Comparison of ENCODE assay signal across 27 mouse cellular contexts in the genomic region with DNA sequence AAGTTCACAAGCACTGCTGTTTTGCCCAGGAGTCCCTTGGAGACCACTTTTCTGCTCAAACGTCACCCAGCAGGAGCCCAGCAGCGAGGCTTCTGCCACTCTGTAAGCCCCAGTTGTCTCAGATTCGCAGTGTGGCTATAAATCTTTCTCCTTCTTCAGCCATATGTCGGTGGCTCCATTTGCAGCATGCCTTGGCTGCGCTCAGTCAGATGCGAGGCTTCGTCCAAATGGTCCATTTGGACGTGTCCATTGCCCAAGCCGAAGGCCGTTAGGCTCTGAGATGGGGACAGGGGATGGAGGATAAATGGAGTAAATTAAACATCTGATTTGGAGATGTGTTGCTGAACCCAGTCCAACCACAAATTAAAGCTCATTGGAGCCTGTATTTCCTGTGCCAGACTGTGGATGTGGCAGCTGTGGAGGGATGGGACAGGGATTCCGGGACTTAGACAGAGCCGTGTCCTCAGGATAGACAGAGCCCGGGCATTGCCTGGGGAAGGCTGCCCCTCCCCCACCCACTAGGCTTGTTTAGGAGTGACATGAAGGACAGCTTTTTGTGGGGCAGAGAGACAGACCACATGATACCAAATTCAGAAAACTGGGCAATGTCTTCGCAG.
A peak's percentile ranks its signal among the peaks of the same experiment; 100 is the strongest.
DNase-seq lines count a peak whose midpoint lies in the region; ATAC-seq and TF ChIP-seq lines count a peak whose summit lies in the region.
"Had no signal": no experiment of that assay in that cellular context is flagged by ENCODE, and none has a peak within 500 bp of the region (broad histone marks: within the 10 kb centered on the region; RNA-seq: fewer than 3 reads in every experiment).

No protein-coding gene starts in this region.

- H3K9ac ChIP-seq in hindbrain, embryonic 15.5 days, result no peak overlapping the region
- no peak overlapping the region for H3K9ac ChIP-seq in hindbrain, embryonic 12.5 days
- no peak overlapping the region for H3K9ac ChIP-seq in neural tube, embryonic 14.5 days (replicated peaks; ENCODE audit: low read depth, low read length)
- H3K9ac ChIP-seq: embryonic facial prominence, embryonic 15.5 days; heart, embryonic 12.5 days; limb, embryonic 13.5 days; liver, embryonic 12.5 days had no signal

- H3K4me2 ChIP-seq in hindbrain, embryonic 15.5 days, result no peak overlapping the region
- no peak overlapping the region for H3K4me2 ChIP-seq in hindbrain, embryonic 12.5 days (replicated peaks)
- H3K4me2 ChIP-seq in neural tube, embryonic 14.5 days (ENCODE audit: low read depth, low read length), result no peak overlapping the region
- H3K4me2 ChIP-seq: embryonic facial prominence, embryonic 15.5 days; heart, embryonic 12.5 days; limb, embryonic 13.5 days; liver, embryonic 12.5 days; midbrain, embryonic 11.5 days had no signal

- no peak for TF ChIP-seq CTCF in brain, embryonic 14.5 days (IDR thresholded peaks at IDR 0.05; ENCODE audit: borderline replicate concordance, extremely low read depth, insufficient read depth, insufficient read length)

- 59% methylated on average over 14 of the region's 14 CpGs for WGBS in hindbrain, embryonic 15.5 days
- 75% methylated on average over 14 of the region's 14 CpGs for WGBS in hindbrain, embryonic 12.5 days
- WGBS in neural tube, embryonic 14.5 days, result 35% methylated on average over 14 of the region's 14 CpGs

- peak; percentile 45 for DNase-seq in left cerebral cortex, postnatal 4 days
- no peak for DNase-seq in left cerebral cortex, postnatal 36 days (ENCODE audit: low spot score in 2 of 2)
- peak; percentile 34 for DNase-seq in brain, embryonic 14.5 days (ENCODE audit: low read depth)
- no peak for DNase-seq in adrenal gland, postnatal 10 days
- DNase-seq: adrenal gland, adult 2 months; B cell, adult 2 months; cerebellum, adult 8-10 months; gastrocnemius, postnatal 14 days; heart, adult 18-20 months; heart, postnatal 10 days; kidney, adult 11 months; lung, adult 18-20 months; lung, postnatal 10 days; retina, postnatal 1 day; spleen, adult 18-20 months; thymus, postnatal 14 days had no signal

- H3K27ac ChIP-seq in hindbrain, embryonic 15.5 days (replicated peaks), result no peak overlapping the region
- no peak overlapping the region for H3K27ac ChIP-seq in hindbrain, embryonic 12.5 days
- H3K27ac ChIP-seq in neural tube, embryonic 14.5 days (ENCODE audit: low read depth, low read length), result no peak overlapping the region
- H3K27ac ChIP-seq: embryonic facial prominence, embryonic 15.5 days; limb, embryonic 13.5 days; liver, embryonic 12.5 days had no signal

- H3K4me1 ChIP-seq in hindbrain, embryonic 15.5 days (replicated peaks), result peaks cover 10% of the 10 kb centered on the region
- H3K4me1 ChIP-seq in hindbrain, embryonic 12.5 days, result no peaks in the 10 kb centered on the region
- 0 out of 2 replicates have a peak, but pooled peaks cover 5% of the 10 kb centered on the region for H3K4me1 ChIP-seq in neural tube, embryonic 14.5 days (ENCODE audit: control insufficient read depth, insufficient read depth, low read length)
- H3K4me1 ChIP-seq: heart, embryonic 12.5 days; liver, embryonic 12.5 days had no signal

- no peak overlapping the region for H3K4me3 ChIP-seq in hindbrain, embryonic 15.5 days
- H3K4me3 ChIP-seq in hindbrain, embryonic 12.5 days, result no peak overlapping the region
- no peak overlapping the region for H3K4me3 ChIP-seq in neural tube, embryonic 14.5 days (ENCODE audit: low read depth, low read length)
- H3K4me3 ChIP-seq: embryonic facial prominence, embryonic 15.5 days; heart, embryonic 12.5 days; limb, embryonic 13.5 days; liver, embryonic 12.5 days had no signal

- H3K27me3 ChIP-seq in hindbrain, embryonic 15.5 days, result no peaks in the 10 kb centered on the region
- no peaks in the 10 kb centered on the region for H3K27me3 ChIP-seq in hindbrain, embryonic 12.5 days
- H3K27me3 ChIP-seq in neural tube, embryonic 14.5 days (ENCODE audit: control insufficient read depth, insufficient read depth, low read length), result no peaks in the 10 kb centered on the region
- H3K27me3 ChIP-seq: CH12.LX; embryonic facial prominence, embryonic 15.5 days; heart, embryonic 12.5 days; limb, embryonic 13.5 days; liver, embryonic 12.5 days had no signal

- no peaks in the 10 kb centered on the region for H3K36me3 ChIP-seq in hindbrain, embryonic 15.5 days
- no peaks in the 10 kb centered on the region for H3K36me3 ChIP-seq in hindbrain, embryonic 12.5 days
- no peaks in the 10 kb centered on the region for H3K36me3 ChIP-seq in neural tube, embryonic 14.5 days (ENCODE audit: control insufficient read depth, insufficient read depth, low read length)
- H3K36me3 ChIP-seq: embryonic facial prominence, embryonic 15.5 days; G1E; heart, embryonic 12.5 days; limb, embryonic 13.5 days; liver, embryonic 12.5 days had no signal

- TF ChIP-seq POLR2A in brain, embryonic 14.5 days (IDR thresholded peaks at IDR 0.05; ENCODE audit: borderline replicate concordance, extremely low read depth, insufficient read depth, insufficient read length, poor library complexity, severe bottlenecking), result no peak

- no peaks in the 10 kb centered on the region for H3K9me3 ChIP-seq in hindbrain, embryonic 15.5 days
- H3K9me3 ChIP-seq in hindbrain, embryonic 12.5 days (replicated peaks), result no peaks in the 10 kb centered on the region
- no peaks in the 10 kb centered on the region for H3K9me3 ChIP-seq in neural tube, embryonic 14.5 days (ENCODE audit: control insufficient read depth, low read length)
- H3K9me3 ChIP-seq: embryonic facial prominence, embryonic 15.5 days had no signal

- intact Hi-C loops in left cerebral cortex, postnatal 4 days (cut with DNase I), result no loop called here
- intact Hi-C loops in left cerebral cortex, postnatal 36 days (cut with DNase I), result no loop called here

- peak; percentile 59; the same call in 1 of the 2 replicates for ATAC-seq in hindbrain, embryonic 15.5 days (ENCODE audit: low FRiP score, low read depth)
- ATAC-seq in hindbrain, embryonic 12.5 days (ENCODE audit: low FRiP score), result no peak
- peak; percentile 38; the same call in 1 of the 2 replicates for ATAC-seq in neural tube, embryonic 14.5 days (ENCODE audit: low read depth)
- ATAC-seq: forebrain, embryonic 14.5 days; liver, embryonic 12.5 days had no signal

Comparison
In these comparisons a context has a peak if more than half of its experiments do, and no peak if none do; other contexts are left out.
1. DNase-seq: peak in left cerebral cortex, postnatal 4 days (single experiment) and brain, embryonic 14.5 days (single experiment); none in left cerebral cortex, postnatal 36 days (0 of 2) and adrenal gland, postnatal 10 days (single experiment).